Mouse (Mus musculus): ENCODE results near the gene Iqschfp.

DNA sequence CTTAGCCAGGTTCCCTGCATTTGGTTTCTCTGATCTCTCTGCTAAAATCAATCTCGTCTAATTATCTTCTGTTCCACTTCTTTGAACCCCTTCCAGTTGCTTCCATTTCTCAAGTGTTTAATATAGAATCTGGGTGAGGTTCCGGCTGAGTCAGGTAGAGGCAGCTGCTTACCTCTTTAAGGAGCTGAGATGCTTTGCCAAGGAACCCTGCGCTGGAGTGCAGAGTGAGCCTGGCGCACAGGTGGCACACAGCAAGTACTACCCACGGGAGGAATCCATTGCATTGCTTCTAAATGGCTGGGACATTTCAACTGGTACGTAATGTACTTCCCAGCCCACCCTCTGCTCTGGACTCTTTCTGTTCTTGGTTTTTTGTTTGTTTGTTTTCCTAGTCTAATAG, 587.2 kb downstream of the Iqschfp start:
- TF ChIP-seq CTCF (IDR thresholded peaks at IDR 0.05; ENCODE audit: control insufficient read depth, insufficient read depth, low read length) (no peak), POLR2A (IDR thresholded peaks at IDR 0.05; ENCODE audit: borderline replicate concordance, control insufficient read depth, low read depth, low read length) (no peak)
